Comparison of ENCODE assay signal across 8 mouse cellular contexts in the genomic region with DNA sequence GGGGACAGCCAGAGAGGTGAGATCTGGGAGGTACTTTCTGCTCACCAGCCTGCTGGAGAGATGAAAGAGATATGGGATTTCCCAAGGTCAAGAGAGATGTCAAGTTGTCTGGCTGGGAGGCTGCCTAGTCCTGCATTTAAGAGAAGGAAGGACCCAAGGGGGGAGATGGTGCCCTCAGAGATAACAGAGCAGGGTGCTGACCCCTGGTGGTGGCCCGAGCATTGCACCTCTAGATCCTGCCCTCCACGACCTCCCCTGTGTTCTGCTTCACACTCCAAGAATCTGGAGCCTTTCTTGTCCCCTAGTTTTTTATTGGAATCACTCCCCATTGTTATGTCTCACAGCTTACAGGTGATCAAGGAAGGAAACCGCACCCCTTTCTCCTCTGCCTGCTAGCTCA. TPM values are rescaled to one million over a fixed set of nuclear protein-coding genes. Genes with fewer than 3 reads are reported as not detected.
DNase-seq lines count a peak whose midpoint lies in the region; ATAC-seq lines count a peak whose summit lies in the region.

No protein-coding gene starts in this region.

- no peak for ATAC-seq in cerebellum, adult (ENCODE audit: insufficient number of reproducible peaks, low FRiP score, low TSS enrichment)

- intact Hi-C loops in heart, postnatal 36 days (cut with DNase I), result loop anchor here (1.0 kb wide), 2 partner anchors 16 to 27 kb away; no protein-coding TSS in a partner anchor

- DNase-seq in cerebellum, adult 11 months, result peak; percentile 49
- peak; percentile 70 for DNase-seq in ovary, postnatal 14 days (ENCODE audit: low spot score)
- no peak for DNase-seq in ovary, adult 18-20 months (ENCODE audit: low spot score)
- peak; percentile 81 to 85 for DNase-seq in cerebellum, postnatal 10 days
- DNase-seq in heart, postnatal 36 days, result peak; percentile 75 to 85
- peak; percentile 90 for DNase-seq in lung, postnatal 36 days
- peak; percentile 77 to 82 for DNase-seq in thymus, postnatal 36 days

RNA-seq across cellular contexts. Expression of a gene that starts 12.9 kb away (rescaled TPM):
- total RNA-seq in heart, postnatal 36 days (2021), result 10 to 100 TPM; 10.7 to 12.0 TPM

RNA-seq across cellular contexts. Expression of a gene that starts 17.2 kb away (rescaled TPM):
- total RNA-seq in heart, postnatal 36 days (2021), result 10 to 100 TPM in 1 of 2 experiments, 1 to 10 TPM in 1; 5.2 to 98.5 TPM

RNA-seq across cellular contexts. Expression of a gene that starts 47.2 kb away (rescaled TPM):
- 10 to 100 TPM; 23.7 to 23.9 TPM for total RNA-seq in heart, postnatal 36 days (2021)

RNA-seq across cellular contexts. Expression of a gene that starts 56.1 kb away (rescaled TPM):
- total RNA-seq in heart, postnatal 36 days (2021), result 1 to 10 TPM in 1 of 2 experiments, under 1 TPM in 1; 0.94 to 1.4 TPM
